Mouse (Mus musculus): Measurements from ENCODE around the gene Fchsd2. TPM values are rescaled to one million over a fixed set of nuclear protein-coding genes. Genes with fewer than 3 reads are reported as not detected.
A peak's percentile ranks its signal among the peaks of the same experiment; 100 is the strongest.

Gene Fchsd2
- polyA plus RNA-seq, 1 experiment from 2014 or later = 45.5 TPM

DNA sequence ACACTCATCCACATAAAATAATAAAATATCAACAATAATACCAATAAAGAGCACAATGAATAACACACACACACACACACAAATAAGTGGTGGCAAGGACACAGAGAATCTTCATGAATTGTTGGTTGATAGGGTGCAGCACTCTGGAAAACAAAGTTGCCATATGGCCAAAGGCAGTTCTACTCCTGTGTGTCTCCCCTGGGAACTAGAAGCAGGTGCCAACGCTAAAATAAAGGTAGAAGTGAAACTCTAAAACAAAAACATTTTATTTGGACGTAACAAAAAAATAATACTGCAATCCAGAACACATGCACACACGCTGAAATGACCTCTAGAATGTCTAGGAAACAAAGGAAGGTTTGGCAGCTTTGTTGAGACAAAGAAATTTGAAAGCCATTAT is 140.1 kb downstream of the Fchsd2 start:
- no peak overlapping the region for H3K27ac ChIP-seq (ENCODE audit: low read length)
- WGBS = 46% methylated on average over 3 of the region's 3 CpGs
- ATAC-seq = no peak
- peaks cover 3% of the 10 kb centered on the region; the same call in 1 of the 2 replicates for H3K4me1 ChIP-seq (replicated peaks; ENCODE audit: control insufficient read depth, insufficient read depth, low read length)
- H3K9ac ChIP-seq (replicated peaks; ENCODE audit: low read depth, low read length) = no peak overlapping the region
- H3K4me3 ChIP-seq (replicated peaks; ENCODE audit: low read length) = no peak overlapping the region
- no peaks in the 10 kb centered on the region for H3K9me3 ChIP-seq (ENCODE audit: control insufficient read depth, low read length)
- H3K4me2 ChIP-seq (ENCODE audit: low read length) = no peak overlapping the region
- no peaks in the 10 kb centered on the region for H3K27me3 ChIP-seq (replicated peaks; ENCODE audit: control insufficient read depth, insufficient read depth, low read length)
- 0 out of 2 replicates have a peak, but pooled peaks cover 4% of the 10 kb centered on the region for H3K36me3 ChIP-seq (ENCODE audit: control insufficient read depth, insufficient read depth)

DNA sequence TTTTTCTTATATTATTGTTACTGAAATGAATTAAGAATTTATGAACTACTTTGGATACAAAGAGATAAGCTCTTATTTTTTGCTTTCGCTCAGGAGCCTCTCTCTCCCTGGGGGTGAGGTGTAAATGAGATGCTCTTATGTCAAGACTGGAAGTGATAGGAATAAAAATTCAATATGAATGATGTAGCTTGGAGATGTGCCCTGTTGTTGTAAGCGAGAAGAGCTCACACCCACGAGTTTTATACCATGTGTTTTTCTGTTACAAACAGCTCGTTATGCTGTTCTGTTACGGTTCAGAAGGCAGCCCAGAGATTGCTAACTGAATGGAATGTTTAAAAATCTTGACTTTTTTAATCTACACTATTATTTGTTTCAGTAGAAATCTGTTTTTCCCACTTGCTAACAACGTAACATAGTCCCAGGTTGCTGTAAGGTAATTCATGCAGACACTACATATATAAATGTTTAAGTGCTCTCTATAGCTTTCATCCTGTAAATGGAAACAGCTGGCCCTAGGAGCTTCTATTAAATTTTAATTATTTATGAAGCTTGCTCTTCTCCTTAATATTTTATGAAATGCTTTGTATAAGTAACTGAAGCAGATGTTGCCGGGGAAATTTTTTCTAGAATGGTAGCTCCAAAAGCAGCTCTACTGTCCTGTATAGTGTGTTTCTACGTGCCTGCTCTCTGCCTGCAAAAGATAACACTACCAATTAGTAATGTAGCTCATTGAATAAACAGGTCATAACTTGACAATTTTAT is 144.2 kb downstream of the Fchsd2 start:
- peaks cover 3% of the 10 kb centered on the region; the same call in 1 of the 2 replicates for H3K4me1 ChIP-seq (replicated peaks; ENCODE audit: control insufficient read depth, insufficient read depth, low read length)
- H3K36me3 ChIP-seq (ENCODE audit: control insufficient read depth, insufficient read depth) = 0 out of 2 replicates have a peak, but pooled peaks cover 4% of the 10 kb centered on the region
- 37% methylated on average over 8 of the region's 8 CpGs for WGBS
- H3K4me2 ChIP-seq (ENCODE audit: low read length) = no peak overlapping the region
- peak overlapping the region; percentile 44 for H3K27ac ChIP-seq (ENCODE audit: low read length)
- H3K27me3 ChIP-seq (replicated peaks; ENCODE audit: control insufficient read depth, insufficient read depth, low read length) = no peaks in the 10 kb centered on the region
- ATAC-seq = peak; percentile 72
- H3K9ac ChIP-seq (replicated peaks; ENCODE audit: low read depth, low read length) = no peak overlapping the region
- H3K9me3 ChIP-seq (ENCODE audit: control insufficient read depth, low read length) = no peaks in the 10 kb centered on the region
- H3K4me3 ChIP-seq (replicated peaks; ENCODE audit: low read length) = no peak overlapping the region

DNA sequence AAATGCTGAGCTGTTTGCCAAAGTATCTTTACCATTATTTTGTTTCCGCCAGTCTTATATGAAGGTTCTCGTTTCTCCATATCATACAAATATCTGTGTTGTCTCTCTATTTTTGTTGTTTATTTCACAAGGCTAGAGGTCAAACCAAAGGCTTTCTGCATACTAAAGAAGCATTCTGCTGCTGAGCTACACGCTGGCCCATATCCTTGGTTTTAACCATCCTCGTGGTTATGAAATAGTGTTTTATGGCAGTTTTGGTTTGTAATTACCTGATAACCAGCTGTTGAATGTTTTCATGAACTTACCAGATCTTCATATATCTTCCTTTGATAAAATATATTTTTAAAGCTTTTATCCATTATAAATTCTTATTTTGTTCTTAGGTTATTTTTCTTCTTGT is 156.1 kb downstream of the Fchsd2 start:
- H3K27me3 ChIP-seq (replicated peaks; ENCODE audit: control insufficient read depth, insufficient read depth, low read length) = no peaks in the 10 kb centered on the region
- no peak overlapping the region for H3K4me2 ChIP-seq (ENCODE audit: low read length)
- peaks cover 12% of the 10 kb centered on the region for H3K36me3 ChIP-seq (ENCODE audit: control insufficient read depth, insufficient read depth)
- ATAC-seq = no peak
- no peaks in the 10 kb centered on the region for H3K9me3 ChIP-seq (ENCODE audit: control insufficient read depth, low read length)
- H3K9ac ChIP-seq (replicated peaks; ENCODE audit: low read depth, low read length) = no peak overlapping the region
- H3K4me1 ChIP-seq (replicated peaks; ENCODE audit: control insufficient read depth, insufficient read depth, low read length) = no peaks in the 10 kb centered on the region
- H3K4me3 ChIP-seq (replicated peaks; ENCODE audit: low read length) = no peak overlapping the region
- WGBS = 97% methylated on average over 4 of the region's 4 CpGs
- no peak overlapping the region for H3K27ac ChIP-seq (ENCODE audit: low read length)

DNA sequence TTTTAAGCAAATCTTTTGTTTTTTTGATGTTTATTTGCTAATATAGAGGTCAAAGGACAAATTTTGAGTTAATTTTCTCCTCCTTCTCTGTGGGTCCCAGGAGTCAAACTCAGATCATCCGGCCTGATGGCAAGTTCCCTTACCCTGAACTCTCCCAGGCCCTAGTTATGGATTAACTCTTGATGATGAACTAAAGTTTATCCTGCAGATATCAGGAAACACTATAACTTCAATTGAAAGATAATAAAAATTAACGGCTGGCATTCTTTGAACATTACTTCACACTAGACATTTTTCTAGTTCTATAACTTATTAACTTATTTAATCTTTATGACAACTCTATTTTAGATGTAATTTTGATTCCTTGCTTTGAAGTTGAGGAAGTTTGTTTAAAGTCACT is 156.5 kb downstream of the Fchsd2 start:
- ATAC-seq = no peak
- WGBS = 86% methylated on average over 2 of the region's 2 CpGs
- no peaks in the 10 kb centered on the region for H3K4me1 ChIP-seq (replicated peaks; ENCODE audit: control insufficient read depth, insufficient read depth, low read length)
- no peak overlapping the region for H3K4me3 ChIP-seq (replicated peaks; ENCODE audit: low read length)
- no peaks in the 10 kb centered on the region for H3K27me3 ChIP-seq (replicated peaks; ENCODE audit: control insufficient read depth, insufficient read depth, low read length)
- no peaks in the 10 kb centered on the region for H3K9me3 ChIP-seq (ENCODE audit: control insufficient read depth, low read length)
- H3K36me3 ChIP-seq (ENCODE audit: control insufficient read depth, insufficient read depth) = peaks cover 12% of the 10 kb centered on the region
- no peak overlapping the region for H3K9ac ChIP-seq (replicated peaks; ENCODE audit: low read depth, low read length)
- H3K4me2 ChIP-seq (ENCODE audit: low read length) = no peak overlapping the region
- no peak overlapping the region for H3K27ac ChIP-seq (ENCODE audit: low read length)

DNA sequence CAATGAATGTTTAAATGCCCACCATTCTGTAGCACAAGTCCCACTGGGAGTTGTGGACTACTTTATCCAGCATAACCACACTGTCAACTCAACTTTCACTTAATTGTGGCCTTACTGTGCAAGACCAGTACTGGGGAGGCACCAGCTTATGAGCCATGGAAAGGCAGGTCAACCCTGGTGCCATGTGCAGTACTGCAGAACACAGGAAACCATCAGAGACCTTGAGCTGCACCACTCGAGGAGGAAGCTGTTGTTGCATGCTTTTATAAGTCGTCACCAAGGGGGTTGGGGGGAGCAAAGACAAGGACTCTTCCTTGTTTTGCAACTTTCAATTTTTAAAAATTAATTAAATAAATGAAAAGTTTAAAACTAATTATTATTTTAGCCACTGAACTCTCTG is 160.4 kb downstream of the Fchsd2 start:
- ATAC-seq = no peak
- Histone ChIP-seq H3K36me3 (ENCODE audit: control insufficient read depth, insufficient read depth) (peaks cover 16% of the 10 kb centered on the region), H3K9ac (replicated peaks; ENCODE audit: low read depth, low read length) (no peak overlapping the region), H3K27me3 (replicated peaks; ENCODE audit: control insufficient read depth, insufficient read depth, low read length) (no peaks in the 10 kb centered on the region), H3K4me2 (ENCODE audit: low read length) (no peak overlapping the region), H3K27ac (ENCODE audit: low read length) (no peak overlapping the region), H3K4me3 (replicated peaks; ENCODE audit: low read length) (no peak overlapping the region), H3K4me1 (replicated peaks; ENCODE audit: control insufficient read depth, insufficient read depth, low read length) (no peaks in the 10 kb centered on the region), H3K9me3 (ENCODE audit: control insufficient read depth, low read length) (no peaks in the 10 kb centered on the region)
- WGBS = 73% methylated on average over 2 of the region's 2 CpGs

DNA sequence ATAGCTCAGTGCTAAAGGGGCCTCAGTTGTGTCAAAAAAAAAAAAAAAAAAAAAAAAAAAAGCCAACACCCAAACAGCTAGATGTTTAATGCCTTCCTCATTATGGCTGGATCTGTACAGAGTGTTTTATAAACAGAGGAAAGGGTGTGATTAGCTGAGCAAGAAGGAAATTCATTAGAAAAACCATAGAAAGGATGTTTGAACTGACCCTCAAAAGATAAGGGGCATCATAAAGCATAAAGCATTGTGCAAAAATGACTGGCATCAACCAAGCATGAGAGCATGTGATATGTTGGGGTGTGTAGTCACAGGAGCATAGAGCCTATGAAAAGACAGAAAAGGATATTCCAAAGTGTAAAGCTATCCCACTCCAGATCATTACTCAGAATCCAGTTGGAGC is 165.8 kb downstream of the Fchsd2 start:
- no peak overlapping the region for H3K4me3 ChIP-seq (replicated peaks; ENCODE audit: low read length)
- no peak overlapping the region for H3K4me2 ChIP-seq (ENCODE audit: low read length)
- H3K9ac ChIP-seq (replicated peaks; ENCODE audit: low read depth, low read length) = no peak overlapping the region
- no peaks in the 10 kb centered on the region for H3K9me3 ChIP-seq (ENCODE audit: control insufficient read depth, low read length)
- no peaks in the 10 kb centered on the region for H3K27me3 ChIP-seq (replicated peaks; ENCODE audit: control insufficient read depth, insufficient read depth, low read length)
- no peaks in the 10 kb centered on the region for H3K4me1 ChIP-seq (replicated peaks; ENCODE audit: control insufficient read depth, insufficient read depth, low read length)
- no peak overlapping the region for H3K27ac ChIP-seq (ENCODE audit: low read length)
- peaks cover 10% of the 10 kb centered on the region for H3K36me3 ChIP-seq (ENCODE audit: control insufficient read depth, insufficient read depth)
- no peak for ATAC-seq

DNA sequence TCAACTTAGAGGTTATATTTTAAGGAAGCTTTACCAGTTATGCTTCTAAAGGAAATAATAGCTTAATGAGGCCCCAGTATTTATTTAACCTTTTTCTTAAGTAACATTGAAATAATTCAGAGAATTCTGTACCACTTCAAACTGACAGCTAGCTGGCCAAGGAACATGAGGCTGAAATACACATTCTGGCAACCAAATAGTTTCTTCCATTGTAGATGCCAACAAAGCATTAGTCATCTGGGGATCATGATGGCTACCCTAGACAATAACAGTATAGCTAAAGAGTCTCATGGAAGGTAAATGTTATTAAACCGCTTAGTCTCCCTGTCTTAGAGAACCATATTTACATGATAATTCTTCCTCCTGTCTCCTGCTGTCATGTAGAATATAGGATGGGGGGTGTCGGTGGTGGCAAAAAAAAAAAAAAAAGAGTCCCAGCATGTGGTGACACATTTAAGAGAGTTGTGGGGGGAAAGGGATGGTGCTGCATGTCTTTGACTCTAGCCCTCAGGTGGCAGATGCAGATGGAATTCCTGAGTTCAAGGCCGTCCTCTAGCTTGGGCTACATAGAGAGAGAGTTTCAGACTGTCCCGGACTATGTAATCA is 169.4 kb downstream of the Fchsd2 start:
- ATAC-seq = no peak
- H3K4me2 ChIP-seq (ENCODE audit: low read length) = no peak overlapping the region
- H3K36me3 ChIP-seq (ENCODE audit: control insufficient read depth, insufficient read depth) = peaks cover 3% of the 10 kb centered on the region
- H3K4me1 ChIP-seq (replicated peaks; ENCODE audit: control insufficient read depth, insufficient read depth, low read length) = no peaks in the 10 kb centered on the region
- 80% methylated on average over 4 of the region's 4 CpGs for WGBS
- H3K27me3 ChIP-seq (replicated peaks; ENCODE audit: control insufficient read depth, insufficient read depth, low read length) = no peaks in the 10 kb centered on the region
- no peak overlapping the region for H3K4me3 ChIP-seq (replicated peaks; ENCODE audit: low read length)
- no peak overlapping the region for H3K9ac ChIP-seq (replicated peaks; ENCODE audit: low read depth, low read length)
- H3K9me3 ChIP-seq (ENCODE audit: control insufficient read depth, low read length) = no peaks in the 10 kb centered on the region
- H3K27ac ChIP-seq (ENCODE audit: low read length) = no peak overlapping the region

DNA sequence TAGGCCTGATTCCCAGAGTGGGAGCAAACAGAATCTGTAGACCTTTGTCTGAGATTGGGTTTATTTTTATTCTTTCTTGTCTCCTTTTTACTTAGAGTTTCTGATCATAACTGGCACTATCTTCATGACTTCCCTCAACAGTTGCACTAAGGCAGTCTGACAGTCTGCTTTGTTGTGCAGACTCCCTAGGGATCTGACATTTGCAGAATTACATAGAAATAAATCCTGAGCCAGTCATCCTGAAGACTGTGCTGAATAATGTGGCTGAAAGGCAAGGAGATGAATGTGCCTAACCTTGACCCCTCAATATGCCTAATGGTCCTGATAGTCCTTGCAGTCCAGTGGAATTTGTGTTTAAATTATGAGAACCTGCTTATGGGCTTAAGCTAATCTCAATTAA is 170.8 kb downstream of the Fchsd2 start:
- Histone ChIP-seq H3K4me2 (ENCODE audit: low read length) (no peak overlapping the region), H3K27me3 (replicated peaks; ENCODE audit: control insufficient read depth, insufficient read depth, low read length) (no peaks in the 10 kb centered on the region), H3K4me1 (replicated peaks; ENCODE audit: control insufficient read depth, insufficient read depth, low read length) (no peaks in the 10 kb centered on the region), H3K4me3 (replicated peaks; ENCODE audit: low read length) (no peak overlapping the region), H3K9ac (replicated peaks; ENCODE audit: low read depth, low read length) (no peak overlapping the region), H3K9me3 (ENCODE audit: control insufficient read depth, low read length) (no peaks in the 10 kb centered on the region), H3K27ac (ENCODE audit: low read length) (no peak overlapping the region), H3K36me3 (ENCODE audit: control insufficient read depth, insufficient read depth) (peaks cover 3% of the 10 kb centered on the region)
- no peak for ATAC-seq

DNA sequence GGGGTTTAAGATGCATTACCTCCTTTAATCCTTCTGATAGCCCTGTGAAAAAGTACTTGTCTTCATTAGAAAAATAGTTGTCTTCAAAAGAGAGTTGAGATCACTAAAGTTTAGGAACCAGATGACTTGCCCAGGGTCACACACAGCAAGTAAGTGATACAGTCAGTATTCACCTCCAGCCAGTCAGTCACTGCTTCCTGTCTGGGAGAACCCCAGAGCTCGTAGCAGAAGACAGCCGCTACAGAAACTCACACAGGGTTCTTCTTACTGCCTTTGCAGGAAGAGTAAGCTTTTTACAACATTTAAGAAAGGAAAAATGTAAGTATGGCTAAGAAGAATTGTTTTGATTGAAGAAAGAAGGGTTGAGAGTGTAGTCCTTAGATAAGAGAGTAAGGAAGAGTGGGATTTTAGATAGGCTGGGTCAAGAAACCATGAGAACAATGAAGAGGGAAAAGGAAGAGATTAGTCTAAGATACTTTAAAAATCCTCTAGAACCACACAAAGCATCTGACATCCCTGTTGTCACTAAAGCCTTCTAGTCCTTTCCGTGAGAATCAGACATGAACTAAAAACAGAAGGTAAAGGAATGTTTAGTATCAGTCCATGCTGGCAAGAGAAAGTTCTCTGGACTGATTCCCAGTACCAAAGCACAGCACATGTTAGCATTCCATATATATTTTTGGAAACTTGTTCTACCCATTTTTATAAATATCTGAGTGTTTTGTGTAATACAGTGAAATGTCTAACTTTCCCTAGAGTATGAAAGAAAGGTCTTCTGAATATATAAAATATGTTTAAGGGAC is 175.0 kb downstream of the Fchsd2 start:
- Histone ChIP-seq H3K9me3 (ENCODE audit: control insufficient read depth, low read length) (no peaks in the 10 kb centered on the region), H3K4me1 (replicated peaks; ENCODE audit: control insufficient read depth, insufficient read depth, low read length) (no peaks in the 10 kb centered on the region), H3K27me3 (replicated peaks; ENCODE audit: control insufficient read depth, insufficient read depth, low read length) (no peaks in the 10 kb centered on the region), H3K4me3 (replicated peaks; ENCODE audit: low read length) (no peak overlapping the region), H3K9ac (replicated peaks; ENCODE audit: low read depth, low read length) (no peak overlapping the region), H3K27ac (ENCODE audit: low read length) (no peak overlapping the region), H3K36me3 (ENCODE audit: control insufficient read depth, insufficient read depth) (peaks cover 2% of the 10 kb centered on the region; the same call in 1 of the 2 replicates), H3K4me2 (ENCODE audit: low read length) (no peak overlapping the region)
- no peak for ATAC-seq
- WGBS = 77% methylated on average over 3 of the region's 3 CpGs

Measured in forebrain, embryonic 16.5 days (tissue).